Mouse (Mus musculus) erythroblast, embryonic 14.5 days (primary cell): Measurements from ENCODE around the gene Abt1.

Experiments used
- GATA1 ChIP-seq: IDR thresholded peaks from 2 replicates; pipeline ENCODE4 v1.6.1; 2012; ENCODE audit warnings: low read length, inconsistent platforms, mixed read lengths
- TAL1 ChIP-seq: IDR thresholded peaks from 3 replicates; pipeline ENCODE4 v1.6.1; 2012; ENCODE audit warnings: low read length, inconsistent platforms, mixed read lengths

DNA sequence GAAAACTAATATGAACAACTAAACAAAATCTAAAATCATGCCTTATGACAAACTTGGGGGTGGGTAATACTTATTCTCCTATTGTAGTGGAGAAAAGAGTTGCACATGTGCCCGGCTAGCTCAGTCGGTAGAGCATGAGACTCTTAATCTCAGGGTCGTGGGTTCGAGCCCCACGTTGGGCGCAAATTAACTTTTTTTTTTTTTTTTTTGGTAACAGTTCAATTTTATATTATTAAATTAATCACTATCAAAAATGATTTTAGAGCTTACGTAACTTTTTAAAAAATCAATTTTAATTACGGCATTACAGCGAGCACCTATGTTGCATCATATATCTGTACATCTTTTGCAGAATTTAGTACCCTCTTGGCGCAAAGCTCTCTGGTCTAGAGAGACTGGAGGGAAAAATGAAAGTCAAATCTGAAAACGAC, 12.6 kb upstream of the Abt1 start:
- no peak for TF ChIP-seq GATA1
- no peak for TF ChIP-seq TAL1
